Mouse (Mus musculus) cortical plate, adult 2 months (tissue): ENCODE results near the gene Cavin4.
"Not testable (repeated sequence)": the region's sequence is repeated elsewhere in the genome, so short reads cannot be mapped to it uniquely, and the experiment has no call there.

Source experiments
- CTCF ChIP-seq: fragments of 200-500 bp; IDR thresholded peaks from 2 replicates; pipeline ENCODE4 v1.5.1; 2011; ENCODE audit warnings: mild to moderate bottlenecking, control low read depth, low read length; ENCODE audit not compliant: insufficient read depth; ENCODE audit errors: extremely low read depth
- POLR2A ChIP-seq: fragments of 200-500 bp; IDR thresholded peaks from 2 replicates; pipeline ENCODE4 v1.6.1; 2011; ENCODE audit warnings: mild to moderate bottlenecking, low read length, control low read depth; ENCODE audit not compliant: insufficient read depth; ENCODE audit errors: extremely low read depth

- not testable (repeated sequence) for TF ChIP-seq POLR2A, CTCF
Observed at GRCm38 (mm10) chr4:48679728-48680127, 16.4 kb downstream of the Cavin4 start.
